Mouse (Mus musculus): ENCODE results near the gene Arhgap21. TPM values are rescaled to one million over a fixed set of nuclear protein-coding genes. Genes with fewer than 3 reads are reported as not detected.

Arhgap21 gene
- polyA plus RNA-seq, 1 experiment from 2014 or later, result 5.2 TPM

GRCm38 (mm10) chr2:20914531-20915320 is 54.0 kb downstream of the Arhgap21 start:
- Histone ChIP-seq H3K4me3 (ENCODE audit: low read depth, low read length) (no peak overlapping the region), H3K4me2 (ENCODE audit: low read depth, low read length) (no peak overlapping the region), H3K27ac (ENCODE audit: low read length) (no peak overlapping the region), H3K9ac (ENCODE audit: low read depth, low read length) (no peak overlapping the region), H3K4me1 (ENCODE audit: control insufficient read depth, low read depth, low read length) (no peaks in the 10 kb centered on the region), H3K36me3 (ENCODE audit: control insufficient read depth, insufficient read depth) (peaks cover 10% of the 10 kb centered on the region), H3K9me3 (replicated peaks; ENCODE audit: control insufficient read depth, low read length) (no peaks in the 10 kb centered on the region), H3K27me3 (ENCODE audit: control insufficient read depth, insufficient read depth, low read depth, low read length) (no peaks in the 10 kb centered on the region)
- ATAC-seq (ENCODE audit: low read depth), result no peak
- 86% methylated on average over 10 of the region's 10 CpGs for WGBS (ENCODE audit: insufficient replicate concordance)

DNA sequence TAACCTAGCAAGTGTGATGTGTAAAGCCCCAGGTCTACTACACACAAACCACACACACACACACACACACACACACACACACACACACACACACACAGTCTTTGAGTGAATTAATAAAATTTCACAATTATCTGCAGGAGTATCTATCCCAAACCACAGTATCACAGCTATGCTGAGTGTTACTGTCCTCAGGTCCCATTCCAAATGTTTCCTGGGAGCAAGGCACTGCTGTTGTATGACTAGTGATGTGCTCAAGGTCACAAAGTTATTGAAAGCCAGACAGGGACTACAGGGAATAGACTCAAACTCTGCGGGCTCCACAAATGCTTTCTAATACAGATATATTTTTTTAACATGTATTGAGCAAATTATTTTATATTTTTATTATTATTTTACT is 55.7 kb downstream of the Arhgap21 start:
- no peaks in the 10 kb centered on the region for H3K9me3 ChIP-seq (replicated peaks; ENCODE audit: control insufficient read depth, low read length)
- H3K36me3 ChIP-seq (ENCODE audit: control insufficient read depth, insufficient read depth), result peaks cover 10% of the 10 kb centered on the region
- no peak overlapping the region for H3K4me3 ChIP-seq (ENCODE audit: low read depth, low read length)
- H3K27ac ChIP-seq (ENCODE audit: low read length), result no peak overlapping the region
- no peak overlapping the region for H3K9ac ChIP-seq (ENCODE audit: low read depth, low read length)
- H3K27me3 ChIP-seq (ENCODE audit: control insufficient read depth, insufficient read depth, low read depth, low read length), result no peaks in the 10 kb centered on the region
- H3K4me2 ChIP-seq (ENCODE audit: low read depth, low read length), result no peak overlapping the region
- 90% methylated on average over 1 of the region's 1 CpGs for WGBS (ENCODE audit: insufficient replicate concordance)
- ATAC-seq (ENCODE audit: low read depth), result no peak
- H3K4me1 ChIP-seq (ENCODE audit: control insufficient read depth, low read depth, low read length), result no peaks in the 10 kb centered on the region

DNA sequence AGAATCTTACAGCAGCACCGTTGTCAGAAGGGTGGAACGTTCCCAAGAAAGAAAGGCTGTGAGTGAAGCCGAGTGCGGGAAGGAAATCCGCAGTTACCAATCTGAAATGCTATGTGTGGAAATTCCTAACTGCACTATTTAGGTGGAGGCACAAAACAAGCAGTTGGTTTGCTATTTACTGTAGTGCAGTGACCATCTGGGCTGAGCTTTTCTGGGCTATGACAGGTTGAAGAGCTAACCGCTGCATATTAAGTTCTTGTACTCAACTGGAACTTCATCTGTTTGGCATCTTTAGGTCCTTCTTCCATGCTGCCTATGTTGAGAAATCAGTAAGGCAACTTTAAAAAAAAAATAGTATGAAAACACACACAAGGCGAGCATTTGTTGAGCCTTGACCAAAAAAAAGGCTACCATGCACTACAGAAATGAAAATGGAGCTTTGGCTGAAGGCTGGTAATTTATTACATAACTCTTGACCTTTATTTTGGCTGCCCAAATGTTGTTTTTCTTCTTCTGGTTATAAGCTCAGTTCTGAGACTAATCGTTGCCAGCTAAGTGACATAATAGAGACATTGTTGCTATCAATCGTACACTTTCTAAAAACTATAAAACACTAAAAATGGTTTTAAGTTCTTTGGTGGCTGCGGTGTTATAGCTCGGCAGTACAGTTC is 56.2 kb downstream of the Arhgap21 start:
- Histone ChIP-seq H3K4me2 (ENCODE audit: low read depth, low read length) (no peak overlapping the region), H3K27me3 (ENCODE audit: control insufficient read depth, insufficient read depth, low read depth, low read length) (no peaks in the 10 kb centered on the region), H3K9ac (ENCODE audit: low read depth, low read length) (no peak overlapping the region), H3K4me3 (ENCODE audit: low read depth, low read length) (no peak overlapping the region), H3K4me1 (ENCODE audit: control insufficient read depth, low read depth, low read length) (no peaks in the 10 kb centered on the region), H3K9me3 (replicated peaks; ENCODE audit: control insufficient read depth, low read length) (no peaks in the 10 kb centered on the region), H3K36me3 (ENCODE audit: control insufficient read depth, insufficient read depth) (peaks cover 10% of the 10 kb centered on the region), H3K27ac (ENCODE audit: low read length) (no peak overlapping the region)
- WGBS (ENCODE audit: insufficient replicate concordance), result 87% methylated on average over 11 of the region's 11 CpGs
- no peak for ATAC-seq (ENCODE audit: low read depth)

- no peak overlapping the region for H3K27ac ChIP-seq (ENCODE audit: low read length)
- 91% methylated on average over 3 of the region's 3 CpGs for WGBS (ENCODE audit: insufficient replicate concordance)
These were observed 58.2 kb downstream of the Arhgap21 start for GRCm38 (mm10) chr2:20910446-20910845.

GRCm38 (mm10) chr2:20909404-20909803 is 59.3 kb downstream of the Arhgap21 start:
- Histone ChIP-seq H3K4me2 (ENCODE audit: low read depth, low read length) (no peak overlapping the region), H3K27me3 (ENCODE audit: control insufficient read depth, insufficient read depth, low read depth, low read length) (no peaks in the 10 kb centered on the region), H3K27ac (ENCODE audit: low read length) (no peak overlapping the region), H3K9me3 (replicated peaks; ENCODE audit: control insufficient read depth, low read length) (no peaks in the 10 kb centered on the region), H3K4me1 (ENCODE audit: control insufficient read depth, low read depth, low read length) (no peaks in the 10 kb centered on the region), H3K36me3 (ENCODE audit: control insufficient read depth, insufficient read depth) (peaks cover 10% of the 10 kb centered on the region), H3K4me3 (ENCODE audit: low read depth, low read length) (no peak overlapping the region), H3K9ac (ENCODE audit: low read depth, low read length) (no peak overlapping the region)
- ATAC-seq (ENCODE audit: low read depth), result no peak
- WGBS (ENCODE audit: insufficient replicate concordance), result 70% methylated on average over 7 of the region's 7 CpGs

More at GRCm38 (mm10) chr2:20910446-20910845, 58.2 kb downstream of the Arhgap21 start:
- no peak overlapping the region for H3K4me3 ChIP-seq (ENCODE audit: low read depth, low read length)
- H3K36me3 ChIP-seq (ENCODE audit: control insufficient read depth, insufficient read depth), result peaks cover 10% of the 10 kb centered on the region
- ATAC-seq (ENCODE audit: low read depth), result no peak
- no peak overlapping the region for H3K9ac ChIP-seq (ENCODE audit: low read depth, low read length)
- no peak overlapping the region for H3K4me2 ChIP-seq (ENCODE audit: low read depth, low read length)
- H3K4me1 ChIP-seq (ENCODE audit: control insufficient read depth, low read depth, low read length), result no peaks in the 10 kb centered on the region
- no peaks in the 10 kb centered on the region for H3K9me3 ChIP-seq (replicated peaks; ENCODE audit: control insufficient read depth, low read length)
- no peaks in the 10 kb centered on the region for H3K27me3 ChIP-seq (ENCODE audit: control insufficient read depth, insufficient read depth, low read depth, low read length)

GRCm38 (mm10) chr2:20907291-20907690 is 61.4 kb downstream of the Arhgap21 start:
- no peak overlapping the region for H3K4me3 ChIP-seq (ENCODE audit: low read depth, low read length)
- ATAC-seq (ENCODE audit: low read depth), result no peak
- H3K4me2 ChIP-seq (ENCODE audit: low read depth, low read length), result no peak overlapping the region
- WGBS (ENCODE audit: insufficient replicate concordance), result 86% methylated on average over 3 of the region's 3 CpGs
- H3K27me3 ChIP-seq (ENCODE audit: control insufficient read depth, insufficient read depth, low read depth, low read length), result no peaks in the 10 kb centered on the region
- H3K36me3 ChIP-seq (ENCODE audit: control insufficient read depth, insufficient read depth), result peaks cover 8% of the 10 kb centered on the region
- H3K27ac ChIP-seq (ENCODE audit: low read length), result no peak overlapping the region
- no peak overlapping the region for H3K9ac ChIP-seq (ENCODE audit: low read depth, low read length)
- H3K9me3 ChIP-seq (replicated peaks; ENCODE audit: control insufficient read depth, low read length), result no peaks in the 10 kb centered on the region
- no peaks in the 10 kb centered on the region for H3K4me1 ChIP-seq (ENCODE audit: control insufficient read depth, low read depth, low read length)

GRCm38 (mm10) chr2:20905411-20905810 is 63.3 kb downstream of the Arhgap21 start:
- no peak overlapping the region for H3K9ac ChIP-seq (ENCODE audit: low read depth, low read length)
- no peak overlapping the region for H3K4me2 ChIP-seq (ENCODE audit: low read depth, low read length)
- H3K4me3 ChIP-seq (ENCODE audit: low read depth, low read length), result no peak overlapping the region
- H3K36me3 ChIP-seq (ENCODE audit: control insufficient read depth, insufficient read depth), result no peaks in the 10 kb centered on the region; the same call in 1 of the 2 replicates
- no peak for ATAC-seq (ENCODE audit: low read depth)
- H3K4me1 ChIP-seq (ENCODE audit: control insufficient read depth, low read depth, low read length), result no peaks in the 10 kb centered on the region
- 87% methylated on average over 8 of the region's 8 CpGs for WGBS (ENCODE audit: insufficient replicate concordance)
- no peaks in the 10 kb centered on the region for H3K27me3 ChIP-seq (ENCODE audit: control insufficient read depth, insufficient read depth, low read depth, low read length)
- no peaks in the 10 kb centered on the region for H3K9me3 ChIP-seq (replicated peaks; ENCODE audit: control insufficient read depth, low read length)
- H3K27ac ChIP-seq (ENCODE audit: low read length), result no peak overlapping the region

- H3K27ac ChIP-seq (ENCODE audit: low read length), result no peak overlapping the region
- H3K4me3 ChIP-seq (ENCODE audit: low read depth, low read length), result no peak overlapping the region
- H3K9me3 ChIP-seq (replicated peaks; ENCODE audit: control insufficient read depth, low read length), result no peaks in the 10 kb centered on the region
- no peaks in the 10 kb centered on the region for H3K4me1 ChIP-seq (ENCODE audit: control insufficient read depth, low read depth, low read length)
- ATAC-seq (ENCODE audit: low read depth), result no peak
- no peaks in the 10 kb centered on the region; the same call in 1 of the 2 replicates for H3K36me3 ChIP-seq (ENCODE audit: control insufficient read depth, insufficient read depth)
- H3K4me2 ChIP-seq (ENCODE audit: low read depth, low read length), result no peak overlapping the region
- no peaks in the 10 kb centered on the region for H3K27me3 ChIP-seq (ENCODE audit: control insufficient read depth, insufficient read depth, low read depth, low read length)
- 85% methylated on average over 11 of the region's 11 CpGs for WGBS (ENCODE audit: insufficient replicate concordance)
- no peak overlapping the region for H3K9ac ChIP-seq (ENCODE audit: low read depth, low read length)
These were observed 65.6 kb downstream of the Arhgap21 start for GRCm38 (mm10) chr2:20902981-20903645.

GRCm38 (mm10) chr2:20901916-20902315 is 66.8 kb downstream of the Arhgap21 start:
- no peak overlapping the region for H3K4me2 ChIP-seq (ENCODE audit: low read depth, low read length)
- no peak overlapping the region for H3K27ac ChIP-seq (ENCODE audit: low read length)
- no peaks in the 10 kb centered on the region for H3K9me3 ChIP-seq (replicated peaks; ENCODE audit: control insufficient read depth, low read length)
- 80% methylated on average over 4 of the region's 4 CpGs for WGBS (ENCODE audit: insufficient replicate concordance)
- H3K9ac ChIP-seq (ENCODE audit: low read depth, low read length), result no peak overlapping the region
- H3K27me3 ChIP-seq (ENCODE audit: control insufficient read depth, insufficient read depth, low read depth, low read length), result no peaks in the 10 kb centered on the region
- no peaks in the 10 kb centered on the region; the same call in 1 of the 2 replicates for H3K36me3 ChIP-seq (ENCODE audit: control insufficient read depth, insufficient read depth)
- ATAC-seq (ENCODE audit: low read depth), result no peak
- H3K4me1 ChIP-seq (ENCODE audit: control insufficient read depth, low read depth, low read length), result no peaks in the 10 kb centered on the region
- no peak overlapping the region for H3K4me3 ChIP-seq (ENCODE audit: low read depth, low read length)
